Mouse (Mus musculus) mesoderm, embryonic 11.5 days (tissue): Measurements from ENCODE around the gene Poc1a.

ENCODE experiments used
- DNase-seq: peaks from one replicate; pipeline ENCODE4 v3.0.0-alpha.2; 2012; ENCODE audit warnings: low read depth, low spot score

The Poc1a gene

GRCm38 (mm10) chr9:106280808-106281544 lies at the start of gene Poc1a:
TSS of gene Poc1a (plus strand) at chr9:106281061.
- peak; percentile 96 for DNase-seq

GRCm38 (mm10) chr9:106231220-106231619 lies 49.6 kb upstream of the Poc1a start:
- DNase-seq, result no peak

- DNase-seq, result no peak
These were observed 49.0 kb upstream of the Poc1a start for GRCm38 (mm10) chr9:106231816-106232215.

GRCm38 (mm10) chr9:106232956-106233355 lies 47.9 kb upstream of the Poc1a start:
- DNase-seq, result no peak

GRCm38 (mm10) chr9:106233953-106234352 lies 46.9 kb upstream of the Poc1a start:
- DNase-seq, result no peak

- no peak for DNase-seq
These were observed 45.5 kb upstream of the Poc1a start for GRCm38 (mm10) chr9:106235194-106235830.

- no peak for DNase-seq
These were observed 44.6 kb upstream of the Poc1a start for GRCm38 (mm10) chr9:106236156-106236817.

- no peak for DNase-seq
These were observed 44.0 kb upstream of the Poc1a start for GRCm38 (mm10) chr9:106236818-106237211.

- DNase-seq, result no peak
These were observed 43.5 kb upstream of the Poc1a start for GRCm38 (mm10) chr9:106237401-106237800.

GRCm38 (mm10) chr9:106237878-106238277 lies 43.0 kb upstream of the Poc1a start:
- no peak for DNase-seq

GRCm38 (mm10) chr9:106241541-106242164 lies 39.2 kb upstream of the Poc1a start:
- no peak for DNase-seq

- no peak for DNase-seq
These were observed 37.9 kb upstream of the Poc1a start for GRCm38 (mm10) chr9:106242813-106243488.

- no peak for DNase-seq
These were observed 31.3 kb upstream of the Poc1a start for GRCm38 (mm10) chr9:106249550-106249949.

GRCm38 (mm10) chr9:106250245-106250644 lies 30.6 kb upstream of the Poc1a start:
- no peak for DNase-seq

- DNase-seq, result no peak
These were observed 29.8 kb upstream of the Poc1a start for GRCm38 (mm10) chr9:106251066-106251465.

- DNase-seq, result no peak
These were observed 26.9 kb upstream of the Poc1a start for GRCm38 (mm10) chr9:106254001-106254400.

- DNase-seq, result no peak
These were observed 22.4 kb upstream of the Poc1a start for GRCm38 (mm10) chr9:106258412-106258811.

GRCm38 (mm10) chr9:106258990-106259389 lies 21.9 kb upstream of the Poc1a start:
- no peak for DNase-seq

GRCm38 (mm10) chr9:106261058-106261457 lies 19.8 kb upstream of the Poc1a start:
- DNase-seq, result no peak

GRCm38 (mm10) chr9:106261491-106261890 lies 19.4 kb upstream of the Poc1a start:
- DNase-seq, result no peak

- no peak for DNase-seq
These were observed 18.8 kb upstream of the Poc1a start for GRCm38 (mm10) chr9:106262075-106262474.
